Mouse (Mus musculus) kidney, postnatal 0 days (tissue): Measurements from ENCODE around the gene Setd7. TPM values are rescaled to one million over a fixed set of nuclear protein-coding genes. Genes with fewer than 3 reads are reported as not detected.

Experiments
- ATAC-seq: fragments of 200-750 bp; cut with Nextera tagmentation; replicated peaks from 2 replicates; pipeline ENCODE4 v1.8.0; 2017; ENCODE audit warnings: low read depth, moderate number of reproducible peaks, moderate TSS enrichment, moderate library complexity; ENCODE audit not compliant: low FRiP score
- DNase-seq: peaks from one replicate; pipeline ENCODE4 v3.0.0-alpha.2; 2016; ENCODE audit warnings: low spot score
- H3K27ac ChIP-seq: fragments of 300-500 bp; sonication (generic); 2 replicates; pipeline ENCODE4 v1.5.1; 2014; ENCODE audit warnings: mild to moderate bottlenecking
- H3K27me3 ChIP-seq: fragments of 300-500 bp; sonication (generic); 2 replicates; pipeline ENCODE4 v1.6.1; 2014; ENCODE audit warnings: low read length, mixed read lengths; ENCODE audit not compliant: insufficient read depth
- H3K36me3 ChIP-seq: fragments of 300-500 bp; sonication (generic); 2 replicates; pipeline ENCODE4 v1.6.1; 2014; ENCODE audit warnings: low read length, mixed read lengths; ENCODE audit not compliant: insufficient read depth
- H3K4me1 ChIP-seq: fragments of 300-500 bp; sonication (generic); replicated peaks from 2 replicates; pipeline ENCODE4 v1.6.1; 2014; ENCODE audit warnings: antibody characterized with exemption, low read length, mixed read lengths; ENCODE audit not compliant: insufficient read depth
- H3K4me2 ChIP-seq: fragments of 300-500 bp; sonication (generic); 2 replicates; pipeline ENCODE4 v1.6.1; 2014; ENCODE audit warnings: mild to moderate bottlenecking, low read length, moderate library complexity, mixed read lengths
- H3K4me3 ChIP-seq: fragments of 300-500 bp; sonication (generic); replicated peaks from 2 replicates; pipeline ENCODE4 v1.5.1; 2014; ENCODE audit warnings: low read depth, low read length
- H3K9ac ChIP-seq: fragments of 300-500 bp; sonication (generic); 2 replicates; pipeline ENCODE4 v1.6.1; 2014; ENCODE audit warnings: low read depth, low read length
- H3K9me3 ChIP-seq: fragments of 300-500 bp; sonication (generic); replicated peaks from 2 replicates; pipeline ENCODE4 v1.6.1; 2016; ENCODE audit warnings: low read length, inconsistent platforms, mixed read lengths
- CTCF ChIP-seq: IDR thresholded peaks from 2 replicates; pipeline ENCODE4 v1.5.1; 2016; ENCODE audit warnings: antibody characterized with exemption, low read depth, mild to moderate bottlenecking, moderate library complexity
- WGBS: fragments of 180-500 bp; shearing (Covaris S2); extraction: QIAGEN DNeasy Blood & Tissue Kit; methylation state at CpG from one replicate; pipeline ENCODE4 v1.1.7; 2014; 5-methylcytosine and 5-hydroxymethylcytosine counted together
- polyA plus RNA-seq: library from polyadenylated mRNA; unstranded; fragments of >200 nt; fragmentation: Nextera tagmentation; extraction: Ambion mirVana; gene quantifications from 2 replicates; pipeline ENCODE4 v1.2.1, GENCODE M21; 2015

Gene Setd7
- polyA plus RNA-seq, 1 experiment from 2014 or later = 2.0 TPM

GRCm38 (mm10) chr3:51521262-51521661 lies 39.4 kb downstream of the Setd7 start:
- DNase-seq (no peak), ATAC-seq (no peak)
- no peak overlapping the region for H3K4me2 ChIP-seq
- H3K4me1 ChIP-seq = peaks cover 11% of the 10 kb centered on the region; the same call in 1 of the 2 replicates
- no peak overlapping the region for H3K4me3 ChIP-seq
- WGBS = 74% methylated on average over 14 of the region's 14 CpGs
- no peak overlapping the region for H3K27ac ChIP-seq
- TF ChIP-seq CTCF = no peak
- no peak overlapping the region for H3K9ac ChIP-seq
- peaks cover 5% of the 10 kb centered on the region; the same call in 1 of the 2 replicates for H3K36me3 ChIP-seq
- H3K9me3 ChIP-seq = no peaks in the 10 kb centered on the region
- H3K27me3 ChIP-seq = no peaks in the 10 kb centered on the region

- DNase-seq = no peak
- no peak overlapping the region for H3K27ac ChIP-seq
These were observed 41.9 kb downstream of the Setd7 start for GRCm38 (mm10) chr3:51518763-51519121.

GRCm38 (mm10) chr3:51517878-51518762 lies 42.6 kb downstream of the Setd7 start:
- H3K4me2 ChIP-seq = no peak overlapping the region
- peak; percentile 28 for DNase-seq

More at GRCm38 (mm10) chr3:51518763-51519121, 41.9 kb downstream of the Setd7 start:
- H3K4me3 ChIP-seq = no peak overlapping the region
- H3K27me3 ChIP-seq = no peaks in the 10 kb centered on the region
- no peak overlapping the region for H3K9ac ChIP-seq
- no peak overlapping the region for H3K4me2 ChIP-seq
- peaks cover 3% of the 10 kb centered on the region; the same call in 1 of the 2 replicates for H3K36me3 ChIP-seq
- 68% methylated on average over 8 of the region's 8 CpGs for WGBS
- TF ChIP-seq CTCF = no peak
- 0 out of 2 replicates have a peak, but pooled peaks have one; percentile 22 for ATAC-seq
- no peaks in the 10 kb centered on the region for H3K9me3 ChIP-seq
- H3K4me1 ChIP-seq = peaks cover 11% of the 10 kb centered on the region; the same call in 1 of the 2 replicates

GRCm38 (mm10) chr3:51517467-51517866 lies 43.2 kb downstream of the Setd7 start:
- ATAC-seq (no peak), DNase-seq (peak; percentile 6)
- no peaks in the 10 kb centered on the region for H3K9me3 ChIP-seq
- no peaks in the 10 kb centered on the region for H3K27me3 ChIP-seq
- WGBS = 58% methylated on average over 4 of the region's 4 CpGs
- no peak overlapping the region for H3K4me3 ChIP-seq
- peaks cover 11% of the 10 kb centered on the region; the same call in 1 of the 2 replicates for H3K4me1 ChIP-seq
- H3K4me2 ChIP-seq = no peak overlapping the region
- H3K27ac ChIP-seq = no peak overlapping the region
- H3K9ac ChIP-seq = no peak overlapping the region
- TF ChIP-seq CTCF = no peak
- H3K36me3 ChIP-seq = peaks cover 3% of the 10 kb centered on the region; the same call in 1 of the 2 replicates

More at GRCm38 (mm10) chr3:51517878-51518762, 42.6 kb downstream of the Setd7 start:
- TF ChIP-seq CTCF = no peak
- Histone ChIP-seq H3K27ac (no peak overlapping the region; the same call in 1 of the 2 replicates), H3K27me3 (no peaks in the 10 kb centered on the region), H3K4me3 (no peak overlapping the region), H3K9ac (no peak overlapping the region), H3K4me1 (peaks cover 11% of the 10 kb centered on the region; the same call in 1 of the 2 replicates), H3K36me3 (peaks cover 3% of the 10 kb centered on the region; the same call in 1 of the 2 replicates), H3K9me3 (no peaks in the 10 kb centered on the region)
- WGBS = 72% methylated on average over 12 of the region's 12 CpGs
- ATAC-seq = peak; percentile 33; the same call in 1 of the 2 replicates

GRCm38 (mm10) chr3:51511983-51512382 lies 48.7 kb downstream of the Setd7 start:
- Histone ChIP-seq H3K4me3 (no peak overlapping the region), H3K36me3 (peaks cover 3% of the 10 kb centered on the region; the same call in 1 of the 2 replicates), H3K4me2 (no peak overlapping the region), H3K9ac (no peak overlapping the region), H3K4me1 (no peaks in the 10 kb centered on the region), H3K9me3 (no peaks in the 10 kb centered on the region), H3K27ac (no peak overlapping the region), H3K27me3 (no peaks in the 10 kb centered on the region)
- no peak for DNase-seq
- WGBS = 97% methylated on average over 5 of the region's 5 CpGs
- ATAC-seq = no peak
- no peak for TF ChIP-seq CTCF

GRCm38 (mm10) chr3:51510903-51511302 lies 49.8 kb downstream of the Setd7 start:
- peak; percentile 94 for TF ChIP-seq CTCF
- Histone ChIP-seq H3K4me3 (no peak overlapping the region), H3K36me3 (no peaks in the 10 kb centered on the region), H3K27ac (no peak overlapping the region), H3K9ac (no peak overlapping the region), H3K27me3 (no peaks in the 10 kb centered on the region), H3K9me3 (no peaks in the 10 kb centered on the region), H3K4me2 (peak overlapping the region; percentile 38), H3K4me1 (no peaks in the 10 kb centered on the region)
- DNase-seq = peak; percentile 85
- peak; percentile 38; the same call in 1 of the 2 replicates for ATAC-seq
- 28% methylated on average over 8 of the region's 8 CpGs for WGBS
